Mouse (Mus musculus) WW6 (cell line): ENCODE data around the gene Fbxw10.

ENCODE experiments used
- DNase-seq: peaks from one replicate; pipeline ENCODE4 v3.0.0-alpha.2; 2013; ENCODE audit warnings: low read depth, low spot score

The Fbxw10 gene

GRCm38 (mm10) chr11:62831906-62832305, 15.0 kb upstream of the Fbxw10 start:
- no peak for DNase-seq

GRCm38 (mm10) chr11:62844562-62844961, 2.3 kb upstream of the Fbxw10 start:
- no peak for DNase-seq

- DNase-seq, result peak; percentile 74
These were observed 1.1 kb upstream of the Fbxw10 start for GRCm38 (mm10) chr11:62845730-62846129.

DNA sequence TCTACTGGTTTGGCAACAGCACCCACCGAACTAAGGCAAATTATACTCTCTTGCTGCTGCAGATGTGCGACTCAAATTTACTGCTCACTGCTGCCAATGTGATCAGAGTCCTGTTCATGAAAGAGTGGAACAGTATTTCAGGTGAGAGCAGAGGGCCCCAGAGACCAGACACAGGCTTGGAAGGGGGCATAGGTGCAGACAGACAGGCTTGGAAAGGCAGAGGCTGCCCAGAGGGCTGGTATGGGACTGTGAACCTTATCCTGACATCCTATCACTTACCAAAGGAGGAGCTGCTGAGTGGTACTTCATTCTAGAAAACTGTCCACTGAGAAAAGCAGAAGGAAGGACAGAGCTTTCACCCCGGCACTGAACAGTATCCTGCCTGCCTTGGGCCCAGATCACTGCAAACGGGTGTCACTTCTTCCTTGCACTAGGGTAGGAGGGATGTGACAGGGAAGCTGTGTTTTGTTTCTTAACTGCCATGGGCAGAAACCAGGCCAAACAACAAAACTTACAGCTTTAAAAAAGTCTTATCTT, 854 bp downstream of the Fbxw10 start:
- DNase-seq, result no peak

DNA sequence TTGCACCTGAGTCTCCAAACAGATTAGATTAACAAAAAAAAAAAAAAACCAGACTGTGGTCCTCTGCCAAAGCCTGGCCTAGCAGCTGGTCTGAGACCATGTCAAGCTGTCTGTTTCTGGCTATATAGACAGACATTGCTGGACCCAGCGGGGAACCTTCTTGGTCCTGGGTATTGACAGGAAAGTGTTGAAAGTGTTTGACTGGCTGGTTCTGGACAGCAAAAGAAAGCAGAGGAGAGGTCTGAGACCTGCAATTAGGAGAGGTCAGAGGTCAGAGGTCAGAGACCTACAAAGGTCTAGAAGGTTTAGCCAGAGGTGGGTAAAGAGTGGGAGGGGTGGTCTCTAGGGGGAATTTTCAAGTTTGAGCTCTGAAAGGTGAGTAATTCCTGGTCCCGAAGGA, 1.4 kb downstream of the Fbxw10 start:
- no peak for DNase-seq

GRCm38 (mm10) chr11:62851199-62851598, 4.3 kb downstream of the Fbxw10 start:
- no peak for DNase-seq

- no peak for DNase-seq
These were observed 6.5 kb downstream of the Fbxw10 start for GRCm38 (mm10) chr11:62853334-62853733.

DNA sequence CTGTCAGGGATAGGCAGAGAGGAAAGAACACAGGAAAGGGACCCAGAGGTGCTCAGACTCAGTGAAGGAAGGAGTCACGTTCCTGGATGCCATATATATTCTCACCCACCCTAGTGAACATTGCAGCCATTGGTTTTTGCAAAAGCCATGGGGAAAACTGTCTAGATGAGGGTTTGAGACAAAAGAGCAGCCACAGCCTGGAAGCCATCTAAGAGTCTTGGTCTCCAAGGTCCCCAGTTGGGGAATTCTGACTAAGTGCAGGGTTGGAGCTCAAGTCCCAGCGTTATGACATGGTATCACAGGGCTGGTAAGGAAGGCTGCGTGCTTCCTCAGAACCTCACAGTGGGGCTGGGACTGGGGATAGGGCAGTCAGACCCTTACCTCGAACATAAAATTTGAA, 18.7 kb downstream of the Fbxw10 start:
- no peak for DNase-seq

DNA sequence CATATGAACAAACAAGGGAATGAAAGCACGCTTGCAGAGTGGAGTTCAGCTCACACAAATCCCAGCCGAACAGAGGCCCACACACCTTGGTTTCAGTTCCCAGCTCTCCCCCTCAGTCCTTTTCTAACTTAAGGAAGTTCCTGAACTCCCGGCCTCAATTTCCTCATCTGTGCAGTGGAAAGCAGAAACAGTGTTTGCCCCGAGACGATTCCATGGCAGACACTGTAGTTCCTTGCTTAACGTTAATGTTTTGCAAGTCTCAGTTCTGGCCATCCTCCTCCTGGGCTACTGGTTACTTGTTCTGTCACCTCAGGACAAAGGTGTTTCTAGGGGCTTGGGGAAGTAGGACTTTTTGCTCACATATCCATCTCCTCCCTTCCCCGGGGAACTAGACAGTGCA, 19.8 kb downstream of the Fbxw10 start:
- no peak for DNase-seq

DNA sequence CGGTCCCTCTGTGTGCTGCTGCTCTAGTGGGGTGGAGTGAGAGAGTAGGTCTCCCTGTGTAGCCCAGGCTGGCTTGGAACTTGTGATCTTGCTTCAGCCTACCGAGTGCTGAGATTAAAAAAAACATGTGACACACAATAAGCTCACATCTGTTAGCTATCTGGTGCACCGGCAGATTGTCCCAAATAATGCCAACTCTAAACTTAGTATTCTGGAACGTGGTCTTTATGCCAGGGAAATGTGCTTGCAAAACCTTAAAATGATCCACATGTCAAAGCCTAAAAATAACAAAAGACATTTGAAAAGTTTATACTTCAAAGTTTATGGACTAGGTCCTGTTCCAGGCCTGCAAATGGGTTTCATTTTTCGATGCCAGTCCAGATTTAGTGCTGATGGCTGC, 22.3 kb downstream of the Fbxw10 start:
- no peak for DNase-seq

GRCm38 (mm10) chr11:62869715-62870371, 23.0 kb downstream of the Fbxw10 start:
- no peak for DNase-seq

GRCm38 (mm10) chr11:62873479-62873878, 26.6 kb downstream of the Fbxw10 start:
- DNase-seq, result no peak

GRCm38 (mm10) chr11:62875696-62876095, 28.8 kb downstream of the Fbxw10 start:
- DNase-seq, result peak; percentile 33

- no peak for DNase-seq
These were observed 29.6 kb downstream of the Fbxw10 start for GRCm38 (mm10) chr11:62876445-62876844.

- no peak for DNase-seq
These were observed 30.5 kb downstream of the Fbxw10 start for GRCm38 (mm10) chr11:62877391-62877790.

DNA sequence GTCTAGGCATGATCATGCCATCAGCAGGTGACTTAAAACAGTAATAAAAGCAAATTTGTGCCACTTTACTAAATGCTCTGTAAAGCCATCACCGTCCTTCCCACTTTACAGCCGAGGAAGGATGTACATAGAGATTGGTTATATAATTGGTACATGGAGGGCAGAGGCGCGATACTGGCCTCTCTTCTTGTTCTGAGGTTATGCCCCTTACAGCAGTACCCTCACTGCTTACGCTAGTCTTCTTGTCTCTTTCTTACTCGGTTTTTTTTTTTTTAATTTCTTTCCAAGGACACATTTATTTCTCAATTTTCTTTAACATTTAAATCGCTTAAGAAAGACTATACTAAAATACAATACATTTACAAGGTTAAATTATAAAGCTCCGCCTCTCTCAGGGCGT, 31.9 kb downstream of the Fbxw10 start:
- DNase-seq, result no peak

DNA sequence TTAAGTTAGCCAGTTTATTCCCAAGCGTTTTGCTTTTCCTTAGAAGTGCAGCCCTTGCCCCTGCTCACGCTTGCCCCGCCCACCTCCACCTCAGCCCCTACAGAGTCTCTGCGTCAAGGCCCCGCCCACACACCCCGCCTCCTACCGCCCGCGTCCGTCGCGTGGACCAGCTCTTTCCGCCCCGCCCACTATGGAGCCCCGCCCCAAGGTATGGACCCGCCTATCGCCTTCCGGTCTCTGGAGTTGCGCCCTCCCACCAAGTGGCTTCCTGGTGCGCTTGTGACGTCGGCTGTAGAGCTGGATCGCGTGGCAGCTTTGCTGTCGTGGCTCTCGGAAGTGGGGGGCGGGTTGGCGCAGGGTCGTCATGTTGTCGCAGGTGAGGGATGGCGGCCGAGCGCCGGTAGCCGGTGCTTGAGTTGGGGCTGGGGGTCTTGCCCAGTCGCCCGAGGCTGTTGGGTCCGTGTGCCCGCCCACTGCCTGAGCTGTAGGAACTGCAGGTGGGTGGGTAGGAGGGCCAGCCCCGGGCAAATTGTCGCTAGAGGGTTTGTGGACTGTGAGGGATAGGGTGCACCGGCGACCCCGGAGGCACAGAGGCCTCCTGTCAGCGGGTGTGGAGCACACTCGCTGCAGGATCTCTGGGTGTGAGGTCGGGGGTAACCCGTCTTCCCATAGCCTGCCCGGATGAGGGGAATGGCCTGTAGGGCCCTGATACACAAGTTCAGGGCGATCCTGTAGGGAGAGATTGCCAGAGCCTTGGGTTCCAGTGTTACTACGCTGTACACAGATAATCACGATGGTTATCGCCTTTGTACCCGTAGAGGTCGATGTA, 32.6 kb downstream of the Fbxw10 start, which contains the start of gene Tvp23b:
Tvp23b (plus strand) TSS at position 236 of the 829 bp plus-strand sequence.
- peak; percentile 99 for DNase-seq

DNA sequence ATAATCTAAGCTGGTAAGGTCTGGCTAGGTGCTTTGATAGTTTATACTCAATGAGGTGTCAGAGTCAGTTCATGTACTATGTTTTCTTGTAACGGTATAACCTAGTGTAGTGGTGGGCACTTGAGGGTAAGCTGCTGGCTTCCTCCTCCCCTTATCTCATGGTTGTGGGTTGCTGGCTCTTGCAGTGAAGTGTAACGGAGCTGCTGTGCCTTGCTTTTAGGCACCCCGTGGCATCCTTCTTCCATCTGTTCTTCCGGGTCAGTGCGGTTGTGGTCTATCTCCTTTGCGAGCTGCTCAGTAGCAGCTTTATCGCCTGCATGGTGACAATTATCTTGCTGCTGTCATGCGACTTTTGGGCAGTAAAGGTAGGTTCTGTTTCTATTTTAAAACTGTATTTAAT, 36.5 kb downstream of the Fbxw10 start:
- no peak for DNase-seq

- DNase-seq, result no peak
These were observed 38.5 kb downstream of the Fbxw10 start for GRCm38 (mm10) chr11:62885323-62885722.

- no peak for DNase-seq
These were observed 43.9 kb downstream of the Fbxw10 start for GRCm38 (mm10) chr11:62890796-62891195.

GRCm38 (mm10) chr11:62891763-62892162, 44.9 kb downstream of the Fbxw10 start:
- DNase-seq, result no peak

- peak; percentile 54 for DNase-seq
These were observed 54.9 kb downstream of the Fbxw10 start for GRCm38 (mm10) chr11:62901699-62902323.
